Mouse (Mus musculus) liver, postnatal 0 days (tissue): ENCODE measurements around the gene Rbbp6. TPM values are rescaled to one million over a fixed set of nuclear protein-coding genes. Genes with fewer than 3 reads are reported as not detected.

Experiments used
- ATAC-seq: fragments of 200-750 bp; cut with Nextera tagmentation; 2 replicates; pipeline ENCODE4 v1.8.0; 2017; ENCODE audit warnings: mild to moderate bottlenecking, moderate library complexity
- DNase-seq: peaks from one replicate; pipeline ENCODE4 v3.0.0-alpha.2; 2016
- H3K27ac ChIP-seq: fragments of 300-500 bp; sonication (generic); 2 replicates; pipeline ENCODE4 v1.5.1; 2014; ENCODE audit warnings: antibody characterized with exemption, moderate library complexity, mild to moderate bottlenecking, low read depth
- H3K27me3 ChIP-seq: fragments of 300-500 bp; sonication (generic); 2 replicates; pipeline ENCODE4 v1.6.1; 2014; ENCODE audit warnings: low read length, control low read depth, mixed read lengths; ENCODE audit not compliant: insufficient read depth
- H3K36me3 ChIP-seq: fragments of 300-500 bp; sonication (generic); replicated peaks from 2 replicates; pipeline ENCODE4 v1.6.1; 2014; ENCODE audit warnings: mild to moderate bottlenecking, control low read depth, low read length, moderate library complexity, mixed read lengths; ENCODE audit not compliant: insufficient read depth
- H3K4me1 ChIP-seq: fragments of 300-500 bp; sonication (generic); 2 replicates; pipeline ENCODE4 v1.6.1; 2014; ENCODE audit warnings: antibody characterized with exemption, mild to moderate bottlenecking, control low read depth; ENCODE audit not compliant: insufficient read depth
- H3K4me2 ChIP-seq: fragments of 300-500 bp; sonication (generic); 2 replicates; pipeline ENCODE4 v1.6.1; 2014; ENCODE audit warnings: low read depth, mild to moderate bottlenecking, low read length, moderate library complexity, mixed read lengths
- H3K4me3 ChIP-seq: fragments of 300-500 bp; sonication (generic); 2 replicates; pipeline ENCODE4 v1.5.1; 2014; ENCODE audit warnings: low read depth, low read length
- H3K9ac ChIP-seq: fragments of 300-500 bp; sonication (generic); replicated peaks from 2 replicates; pipeline ENCODE4 v1.6.1; 2014; ENCODE audit warnings: mild to moderate bottlenecking, moderate library complexity
- H3K9me3 ChIP-seq: fragments of 300-500 bp; sonication (generic); 2 replicates; pipeline ENCODE4 v1.6.1; 2016; ENCODE audit warnings: mild to moderate bottlenecking, control low read depth, low read length, mixed read lengths
- CTCF ChIP-seq: sonication (generic); IDR thresholded peaks from 2 replicates; pipeline ENCODE4 v1.5.1; 2016; ENCODE audit warnings: antibody characterized with exemption, low read depth
- EP300 ChIP-seq: IDR thresholded peaks from 2 replicates; pipeline ENCODE4 v1.6.1; 2016; ENCODE audit warnings: antibody characterized with exemption, low read depth, mild to moderate bottlenecking
- WGBS: fragments of 180-500 bp; shearing (Covaris S2); extraction: QIAGEN DNeasy Blood & Tissue Kit; methylation state at CpG from one replicate; pipeline ENCODE4 v1.1.7; 2014; ENCODE audit not compliant: insufficient replicate concordance; 5-methylcytosine and 5-hydroxymethylcytosine counted together
- polyA plus RNA-seq: library from polyadenylated mRNA; unstranded; fragments of >200 nt; fragmentation: Nextera tagmentation; extraction: Ambion mirVana; gene quantifications from 2 replicates; pipeline ENCODE4 v1.2.1, GENCODE M21; 2015

Rbbp6 gene
- polyA plus RNA-seq, 1 experiment from 2014 or later = 7.8 TPM

GRCm38 (mm10) chr7:122951464-122951863 is 14.0 kb upstream of the Rbbp6 start:
- ATAC-seq = no peak
- WGBS = 67% methylated on average over 4 of the region's 4 CpGs

GRCm38 (mm10) chr7:122952066-122952465 is 13.4 kb upstream of the Rbbp6 start:
- no peak overlapping the region for H3K4me3 ChIP-seq
- TF ChIP-seq CTCF (no peak), EP300 (no peak)
- no peaks in the 10 kb centered on the region for H3K36me3 ChIP-seq
- H3K4me2 ChIP-seq = no peak overlapping the region
- no peaks in the 10 kb centered on the region for H3K27me3 ChIP-seq
- DNase-seq (no peak), ATAC-seq (no peak)
- H3K9ac ChIP-seq = no peak overlapping the region
- H3K9me3 ChIP-seq = no peaks in the 10 kb centered on the region
- WGBS = 64% methylated on average over 6 of the region's 6 CpGs
- H3K4me1 ChIP-seq = peaks cover 4% of the 10 kb centered on the region; the same call in 1 of the 2 replicates
- H3K27ac ChIP-seq = no peak overlapping the region

More at GRCm38 (mm10) chr7:122951464-122951863, 14.0 kb upstream of the Rbbp6 start:
- Histone ChIP-seq H3K9me3 (no peaks in the 10 kb centered on the region), H3K9ac (no peak overlapping the region), H3K4me1 (peaks cover 4% of the 10 kb centered on the region; the same call in 1 of the 2 replicates), H3K27ac (no peak overlapping the region), H3K36me3 (no peaks in the 10 kb centered on the region), H3K27me3 (no peaks in the 10 kb centered on the region), H3K4me2 (no peak overlapping the region), H3K4me3 (no peak overlapping the region)
- TF ChIP-seq CTCF = no peak
- TF ChIP-seq EP300 = no peak
- no peak for DNase-seq

GRCm38 (mm10) chr7:122954451-122955225 is 10.8 kb upstream of the Rbbp6 start:
- H3K36me3 ChIP-seq = no peaks in the 10 kb centered on the region
- no peak overlapping the region for H3K9ac ChIP-seq
- H3K27ac ChIP-seq = peak overlapping the region; percentile 73
- no peak overlapping the region for H3K4me3 ChIP-seq
- WGBS = 73% methylated on average over 11 of the region's 11 CpGs
- H3K4me1 ChIP-seq = peaks cover 4% of the 10 kb centered on the region; the same call in 1 of the 2 replicates
- no peak for TF ChIP-seq CTCF
- no peak for TF ChIP-seq EP300
- peak; percentile 1 for DNase-seq
- no peaks in the 10 kb centered on the region for H3K9me3 ChIP-seq
- no peaks in the 10 kb centered on the region for H3K27me3 ChIP-seq
- no peak for ATAC-seq
- H3K4me2 ChIP-seq = 0 out of 2 replicates have a peak overlapping the region, but pooled peaks have one; percentile 34

- ATAC-seq (peak; percentile 96), DNase-seq (peak; percentile 57)
- no peak for TF ChIP-seq EP300
- TF ChIP-seq CTCF = no peak
- peaks cover 4% of the 10 kb centered on the region; the same call in 1 of the 2 replicates for H3K4me1 ChIP-seq
- no peak overlapping the region for H3K9ac ChIP-seq
- H3K27ac ChIP-seq = peak overlapping the region; percentile 73
- H3K9me3 ChIP-seq = no peaks in the 10 kb centered on the region
- no peaks in the 10 kb centered on the region for H3K36me3 ChIP-seq
- H3K27me3 ChIP-seq = no peaks in the 10 kb centered on the region
- H3K4me3 ChIP-seq = no peak overlapping the region
- 57% methylated on average over 8 of the region's 8 CpGs for WGBS
- peak overlapping the region; percentile 34; the same call in 1 of the 2 replicates for H3K4me2 ChIP-seq
Measured at GRCm38 (mm10) chr7:122955226-122955955, 10.1 kb upstream of the Rbbp6 start.

GRCm38 (mm10) chr7:122968751-122969150 is 3.3 kb downstream of the Rbbp6 start:
- no peak overlapping the region for H3K9ac ChIP-seq
- H3K9me3 ChIP-seq = no peaks in the 10 kb centered on the region
- peak overlapping the region; percentile 81 for H3K4me2 ChIP-seq
- no peaks in the 10 kb centered on the region for H3K27me3 ChIP-seq
- TF ChIP-seq EP300 (no peak), CTCF (no peak)
- H3K4me3 ChIP-seq = peak overlapping the region; percentile 98; the same call in 1 of the 2 replicates
- H3K36me3 ChIP-seq = no peaks in the 10 kb centered on the region
- H3K4me1 ChIP-seq = peaks cover 22% of the 10 kb centered on the region
- no peak overlapping the region for H3K27ac ChIP-seq
- DNase-seq = no peak
- no peak for ATAC-seq
- 47% methylated on average over 4 of the region's 4 CpGs for WGBS
